Mouse (Mus musculus) lung, postnatal 36 days (tissue): ENCODE results near the gene Acsm2.
"Not testable (repeated sequence)": the region's sequence is repeated elsewhere in the genome, so short reads cannot be mapped to it uniquely, and the experiment has no call there.

ENCODE experiments used
- DNase-seq: peaks from one replicate; pipeline ENCODE4 v3.0.0; 2022; ENCODE audit warnings: mixed read lengths

Gene Acsm2

DNA sequence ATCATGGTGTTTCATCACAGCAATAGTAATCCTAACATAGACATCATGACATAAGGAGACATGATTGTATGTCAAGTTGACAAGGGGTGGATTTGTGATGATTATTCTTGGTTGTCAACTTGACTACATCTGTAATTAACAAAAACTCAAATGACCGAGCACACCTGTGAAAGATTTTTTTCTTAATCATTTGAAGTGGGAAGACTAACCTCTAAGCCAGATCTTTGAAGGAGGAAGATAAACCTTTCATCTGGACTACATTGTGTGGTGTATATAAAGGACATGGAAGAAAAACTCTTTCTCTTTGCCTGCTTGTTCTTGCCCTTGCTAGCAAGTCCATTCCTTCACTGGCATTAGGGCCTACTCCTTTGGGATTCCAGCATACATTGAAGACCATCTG is at the start of gene Acsm2:
TSS of gene Acsm2 (plus strand) at position 301 of the 400 bp plus-strand sequence.
- no peak for DNase-seq

DNA sequence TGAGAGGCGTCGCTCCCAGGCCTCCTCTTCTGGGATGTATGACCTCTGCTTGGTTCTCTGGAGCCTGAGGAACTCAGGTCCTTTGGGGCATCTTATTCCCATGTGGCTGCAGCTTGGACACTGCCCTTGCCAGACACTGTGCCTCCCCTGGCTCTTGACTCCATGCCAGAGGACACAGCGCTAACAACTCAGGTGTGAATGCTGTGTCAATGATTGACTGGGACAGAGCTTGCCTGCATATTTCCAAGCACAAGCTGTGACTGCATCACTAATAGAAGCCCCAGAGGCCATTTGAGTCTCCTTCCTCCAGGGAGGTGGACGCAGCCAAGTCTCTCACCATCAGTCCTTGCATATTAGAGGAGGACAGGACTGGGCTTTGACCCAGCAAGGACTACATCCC is 43.0 kb upstream of the Acsm2 start:
- DNase-seq = no peak

- peak; percentile 44 for DNase-seq
Measured at GRCm38 (mm10) chr7:119513056-119513455, 41.1 kb upstream of the Acsm2 start.

DNA sequence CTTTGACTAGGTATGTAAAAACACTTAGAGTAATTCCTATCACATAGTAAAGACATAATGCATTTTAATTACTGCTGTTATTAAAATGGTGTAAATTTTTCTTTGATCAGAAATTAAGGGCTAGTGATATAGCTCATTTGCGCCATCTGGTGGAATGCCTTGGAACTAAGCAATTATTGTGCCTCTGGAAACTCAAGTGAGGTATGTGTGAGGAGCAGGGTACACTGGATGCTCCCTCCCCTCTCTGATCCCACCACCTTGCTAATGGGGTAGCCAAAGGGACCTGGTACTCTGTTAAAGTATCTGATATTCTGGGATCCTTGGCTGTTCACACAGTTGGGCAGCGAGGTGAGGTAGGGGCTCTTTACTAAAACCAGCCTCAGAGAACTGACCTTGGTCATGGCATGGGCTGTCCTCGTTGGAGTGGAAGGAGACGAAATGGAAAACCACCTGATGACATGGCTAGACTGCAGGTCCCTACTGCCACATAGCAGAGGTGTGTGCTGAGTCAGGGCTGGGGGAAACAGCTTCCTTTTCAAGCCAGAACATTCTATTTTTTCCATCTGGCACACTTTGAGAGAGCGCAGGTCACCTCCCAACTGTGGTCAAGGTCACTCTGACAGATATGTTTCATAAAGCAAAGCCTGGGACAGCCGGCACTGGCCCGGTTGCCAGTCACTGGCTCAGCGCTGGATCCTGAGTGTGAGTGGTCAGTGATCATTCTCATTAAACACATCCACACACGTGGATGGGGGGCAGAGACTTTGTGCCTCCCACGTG is 38.5 kb upstream of the Acsm2 start:
- peak; percentile 59 for DNase-seq

GRCm38 (mm10) chr7:119516272-119516558 is 37.9 kb upstream of the Acsm2 start:
- no peak for DNase-seq

- DNase-seq = no peak
Measured at GRCm38 (mm10) chr7:119519163-119519562, 35.0 kb upstream of the Acsm2 start, which contains the start of gene Acsm5. Acsm5 (plus strand) TSS chr7:119519463.

DNA sequence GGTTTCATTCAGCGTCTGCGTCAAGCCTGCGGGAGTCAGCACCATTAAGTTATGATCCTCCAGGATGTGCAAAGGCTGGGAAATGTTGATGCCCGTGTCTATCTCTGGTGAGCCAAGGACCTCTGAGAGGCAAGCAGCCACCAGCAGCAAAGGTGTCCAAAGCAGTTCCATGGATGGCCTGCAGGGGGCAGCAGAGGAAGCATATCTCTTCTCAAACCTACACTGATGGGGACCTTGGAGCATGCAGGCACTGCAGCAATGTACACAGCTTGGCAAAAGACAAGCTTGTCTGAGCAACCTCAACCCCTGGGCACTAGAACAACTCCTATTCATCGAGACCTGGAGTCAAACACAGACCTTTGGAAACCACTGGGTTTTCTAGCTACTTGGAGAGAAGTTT is 34.5 kb upstream of the Acsm2 start:
- DNase-seq = peak; percentile 78

DNA sequence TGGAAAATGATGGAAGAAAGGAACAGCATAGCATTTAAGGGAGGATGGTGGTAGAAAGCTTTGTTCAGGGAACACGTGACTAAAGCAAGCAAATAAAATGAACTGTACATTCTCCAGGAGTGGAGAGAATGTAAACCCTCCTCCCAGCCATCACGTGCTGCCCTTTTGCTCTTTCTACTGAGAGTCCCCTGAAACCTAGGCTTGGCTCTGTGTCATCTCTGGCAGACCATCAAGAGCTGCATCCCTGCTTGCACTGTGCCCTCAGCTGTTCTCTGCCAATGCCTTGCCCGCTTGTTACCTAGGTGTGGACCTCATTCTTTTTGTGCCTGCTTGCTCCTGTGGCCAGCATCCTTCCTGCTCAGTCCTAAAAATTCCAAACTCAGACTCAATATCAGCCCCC is 32.3 kb upstream of the Acsm2 start:
- DNase-seq = no peak

DNA sequence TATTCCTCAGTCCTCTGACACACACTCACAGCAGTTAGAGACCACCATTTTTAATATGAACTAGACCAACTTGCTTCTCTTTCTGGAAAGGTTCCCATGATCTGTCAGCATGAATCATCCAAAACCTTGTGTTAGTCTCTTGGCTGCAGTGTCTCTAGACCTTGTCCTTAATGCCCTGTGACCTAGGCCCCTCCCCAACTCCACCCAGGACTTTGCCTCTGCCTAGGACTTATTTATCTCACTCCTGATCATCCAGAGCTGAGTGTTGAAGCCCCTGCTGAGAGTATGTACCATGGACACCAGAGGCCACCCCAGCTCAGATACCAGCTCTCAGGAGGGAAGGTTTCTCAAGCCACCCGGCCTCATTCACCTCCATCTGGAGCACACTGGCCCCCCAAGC is 31.8 kb upstream of the Acsm2 start:
- no peak for DNase-seq

- no peak for DNase-seq
Measured at GRCm38 (mm10) chr7:119523389-119523788, 30.8 kb upstream of the Acsm2 start, which contains the start of gene Pdilt. Pdilt (minus strand) TSS chr7:119523489.

DNA sequence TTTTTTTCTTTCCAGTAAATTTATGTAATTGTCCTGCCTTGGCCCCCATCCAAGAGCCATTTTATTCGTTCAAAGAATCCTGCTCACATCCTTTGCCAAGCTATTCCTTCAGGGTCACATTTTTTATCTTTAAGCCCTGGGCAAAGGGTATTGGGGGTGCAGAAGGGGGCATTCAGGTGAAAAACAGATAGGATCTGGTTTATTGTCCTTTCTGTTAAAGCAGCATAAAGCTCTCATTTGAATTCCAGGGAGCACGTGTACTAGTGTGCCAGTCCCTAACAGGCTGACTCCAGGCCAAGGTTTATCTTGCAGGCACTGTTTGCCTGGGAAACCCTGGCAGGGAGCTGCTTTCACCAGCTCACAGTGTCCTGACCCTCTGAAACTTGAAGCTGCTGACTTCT is 28.3 kb upstream of the Acsm2 start:
- DNase-seq = peak; percentile 21

DNA sequence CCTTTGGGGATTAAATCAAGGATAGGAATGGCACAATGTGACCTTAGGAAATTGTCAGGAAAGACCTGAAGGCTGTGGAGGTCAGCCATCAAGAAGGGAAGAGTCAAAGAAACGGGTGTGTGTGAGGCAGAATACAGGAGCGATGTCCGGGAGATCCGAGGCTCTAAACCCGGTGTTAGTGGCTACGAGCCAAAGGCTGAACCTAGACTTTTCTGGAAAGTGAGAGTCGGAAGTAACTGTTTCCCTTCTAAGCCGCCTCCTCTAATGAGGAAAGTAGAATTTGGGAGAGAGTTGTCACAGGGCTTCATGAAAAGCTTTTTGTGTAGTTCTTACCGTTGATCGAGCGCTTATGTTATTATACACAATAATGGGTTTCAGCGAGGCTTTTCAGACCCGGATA is 27.7 kb upstream of the Acsm2 start:
- no peak for DNase-seq

GRCm38 (mm10) chr7:119527135-119527534 is 27.0 kb upstream of the Acsm2 start:
- DNase-seq = no peak

DNA sequence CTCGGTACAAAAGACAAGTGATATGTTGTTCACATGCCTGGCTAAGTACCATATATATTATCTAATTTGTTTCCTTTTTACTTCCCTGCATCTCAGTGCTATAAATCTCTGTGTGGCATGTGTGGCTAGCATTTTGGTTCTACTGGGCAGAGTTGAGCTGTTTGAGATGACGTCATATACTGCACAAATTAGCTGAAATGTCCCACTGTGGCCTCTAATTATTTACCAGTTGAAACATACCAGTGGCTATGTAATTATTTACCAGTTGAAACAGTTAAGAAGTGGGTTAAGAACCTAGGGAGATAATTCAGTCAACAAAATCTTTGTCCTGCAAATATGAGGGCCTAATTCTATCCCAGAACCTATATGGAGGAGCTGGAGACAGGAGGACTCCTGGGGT is 26.6 kb upstream of the Acsm2 start:
- no peak for DNase-seq

DNA sequence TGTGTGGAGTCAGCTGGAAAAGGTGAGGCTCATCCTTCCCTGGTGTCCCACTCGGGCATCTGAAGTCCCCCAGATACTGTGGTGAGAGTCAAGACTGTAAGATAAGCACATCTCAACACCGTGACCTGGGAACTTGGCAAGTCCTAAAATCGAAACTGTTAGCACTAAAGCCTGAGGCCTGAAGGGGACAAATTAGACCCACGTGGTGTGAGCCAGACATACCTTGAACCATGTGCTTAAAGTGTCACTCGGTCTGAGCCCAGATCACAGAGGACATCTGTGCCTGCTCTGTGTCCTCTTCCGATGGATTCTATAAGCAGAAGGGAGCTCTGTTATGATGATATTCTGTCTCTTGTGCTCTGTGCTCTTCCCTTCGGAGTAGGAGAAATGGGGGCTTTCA is 25.5 kb upstream of the Acsm2 start:
- no peak for DNase-seq

DNA sequence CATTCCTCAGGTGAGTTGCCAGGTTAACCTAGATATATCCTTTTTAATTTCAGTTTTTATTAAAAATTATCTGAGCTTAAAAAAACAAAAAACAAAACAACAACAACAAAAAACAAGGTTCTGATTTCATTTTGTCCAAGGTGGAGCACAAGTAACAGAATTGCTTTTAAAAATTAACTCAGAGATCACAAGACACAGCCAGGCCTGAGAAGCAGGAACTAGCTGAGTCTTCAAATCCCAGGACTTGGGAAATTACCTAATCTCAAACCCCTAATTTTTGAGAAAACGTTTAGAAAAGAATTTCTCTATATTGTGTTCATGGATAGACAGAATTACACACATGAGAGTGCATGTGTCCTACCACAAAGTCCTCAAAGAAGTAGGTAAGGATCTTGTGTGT is 21.2 kb upstream of the Acsm2 start:
- DNase-seq = no peak

GRCm38 (mm10) chr7:119534389-119534788 is 19.8 kb upstream of the Acsm2 start:
- DNase-seq = no peak

DNA sequence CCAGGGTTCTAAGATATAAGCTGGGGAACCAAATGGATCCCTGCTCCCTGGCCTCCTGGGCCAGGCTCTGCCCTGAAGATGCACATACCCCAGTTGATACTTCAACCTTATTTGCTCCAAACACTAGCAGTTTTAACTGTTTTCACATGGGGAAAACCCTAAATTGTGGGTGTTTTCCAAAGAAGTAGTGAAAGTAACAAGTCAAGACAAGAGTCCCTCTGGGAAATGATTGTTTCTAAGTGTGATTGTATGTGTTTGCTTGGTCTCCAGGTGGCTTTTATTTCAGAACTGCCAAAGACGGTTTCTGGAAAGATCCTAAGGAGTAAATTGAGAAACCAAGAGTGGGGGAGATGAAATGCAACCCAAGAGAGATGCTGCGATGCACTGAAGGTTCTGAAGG is 11.7 kb upstream of the Acsm2 start:
- DNase-seq = no peak

- no peak for DNase-seq
Measured at GRCm38 (mm10) chr7:119545572-119545971, 8.6 kb upstream of the Acsm2 start.

GRCm38 (mm10) chr7:119550471-119551222 is 3.5 kb upstream of the Acsm2 start:
- no peak for DNase-seq

DNA sequence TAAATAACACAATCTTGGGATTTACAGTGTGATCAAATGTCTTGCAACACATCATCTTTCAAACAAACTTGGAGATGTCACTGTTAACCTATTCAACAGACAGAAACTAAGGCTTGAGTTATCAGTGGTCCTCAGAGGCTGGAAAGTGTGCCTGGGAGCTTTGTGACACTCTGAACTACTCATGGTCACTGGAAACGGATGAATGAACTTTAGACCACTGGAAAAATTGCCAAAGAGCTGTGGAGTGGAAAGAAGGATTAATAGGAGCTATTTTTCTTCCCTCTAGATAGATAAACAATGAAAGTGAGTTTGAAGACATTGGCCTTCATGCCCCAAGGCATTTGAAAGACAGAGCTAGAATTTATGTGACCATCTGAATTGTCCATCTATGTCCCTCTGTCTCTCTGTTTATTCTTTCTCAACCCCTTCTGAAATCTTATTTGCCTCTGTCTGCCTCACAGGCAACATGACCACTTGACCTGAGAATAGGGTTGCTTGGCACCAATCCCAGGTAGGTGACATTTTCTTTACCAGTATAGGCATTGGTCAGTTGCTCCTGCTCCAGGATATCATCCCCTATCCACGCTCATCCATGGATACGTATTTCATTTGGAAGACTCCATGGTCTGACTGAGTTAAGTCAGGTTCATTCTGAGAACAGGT is 5.8 kb downstream of the Acsm2 start:
- peak; percentile 11 for DNase-seq

- no peak for DNase-seq
Measured at GRCm38 (mm10) chr7:119560452-119560835, 6.3 kb downstream of the Acsm2 start.

DNA sequence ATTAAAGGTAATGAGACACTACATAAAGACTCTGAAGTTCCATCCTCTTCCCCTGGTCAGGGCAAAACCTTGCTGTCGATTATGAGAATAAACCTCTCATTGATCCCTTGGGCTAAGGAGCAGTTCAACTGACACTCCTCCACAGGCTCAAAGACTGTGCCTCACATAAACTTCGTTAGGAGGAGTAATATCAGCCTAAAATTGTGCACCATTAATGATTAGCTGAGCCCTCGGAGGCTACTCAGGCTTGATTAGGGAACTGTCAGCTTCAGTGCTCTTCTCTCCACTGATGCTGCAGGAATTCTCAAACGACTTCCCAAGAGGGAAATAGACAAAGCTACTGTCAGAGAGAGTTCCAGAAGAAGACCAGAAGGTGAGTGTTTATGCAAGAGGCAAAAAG is 7.3 kb downstream of the Acsm2 start:
- DNase-seq = no peak

GRCm38 (mm10) chr7:119562476-119562875 is 8.3 kb downstream of the Acsm2 start:
- not testable (repeated sequence) for DNase-seq
